Mouse (Mus musculus) limb, embryonic 15.5 days (tissue): ENCODE measurements around the gene Amigo3. TPM values are rescaled to one million over a fixed set of nuclear protein-coding genes. Genes with fewer than 3 reads are reported as not detected.

Source experiments
- ATAC-seq: fragments of 200-750 bp; cut with Nextera tagmentation; 2 replicates; pipeline ENCODE4 v1.8.0; 2017; ENCODE audit warnings: low read depth, moderate TSS enrichment; ENCODE audit not compliant: insufficient number of reproducible peaks, low FRiP score, low TSS enrichment
- H3K27ac ChIP-seq: fragments of 300-500 bp; sonication (generic); 2 replicates; pipeline ENCODE4 v1.5.1; 2015; ENCODE audit warnings: moderate library complexity, mild to moderate bottlenecking, inconsistent platforms
- H3K27me3 ChIP-seq: fragments of 300-500 bp; sonication (generic); 2 replicates; pipeline ENCODE4 v1.6.1; 2015; ENCODE audit warnings: inconsistent platforms
- H3K36me3 ChIP-seq: fragments of 300-500 bp; sonication (generic); 2 replicates; pipeline ENCODE4 v1.6.1; 2015; ENCODE audit warnings: inconsistent platforms
- H3K4me1 ChIP-seq: fragments of 300-500 bp; sonication (generic); 2 replicates; pipeline ENCODE4 v1.6.1; 2015; ENCODE audit warnings: inconsistent platforms
- H3K4me2 ChIP-seq: fragments of 300-500 bp; sonication (generic); 2 replicates; pipeline ENCODE4 v1.6.1; 2015; ENCODE audit warnings: mild to moderate bottlenecking, inconsistent platforms
- H3K4me3 ChIP-seq: fragments of 300-500 bp; sonication (generic); 2 replicates; pipeline ENCODE4 v1.5.1; 2015; ENCODE audit warnings: mild to moderate bottlenecking, inconsistent platforms
- H3K9ac ChIP-seq: fragments of 300-500 bp; sonication (generic); 2 replicates; pipeline ENCODE4 v1.6.1; 2015; ENCODE audit warnings: inconsistent platforms
- H3K9me3 ChIP-seq: fragments of 300-500 bp; sonication (generic); 2 replicates; pipeline ENCODE4 v1.6.1; 2016; ENCODE audit warnings: inconsistent platforms
- WGBS: fragments of 180-500 bp; shearing (Covaris S2); methylation state at CpG from one replicate; pipeline ENCODE4 v1.1.7; 2015; 5-methylcytosine and 5-hydroxymethylcytosine counted together
- microRNA-seq: library from miRNA; unstranded; fragments of <30 nt; microRNA quantifications from one replicate; pipeline ENCODE4, GENCODE M21; 2016
- polyA plus RNA-seq: library from polyadenylated mRNA; unstranded; fragments of >200 nt; fragmentation: Nextera tagmentation; extraction: Ambion mirVana; gene quantifications from 2 replicates; pipeline ENCODE4 v1.2.1, GENCODE M21; 2015

Amigo3 gene
- polyA plus RNA-seq, 1 experiment from 2014 or later = 4.4 TPM

DNA sequence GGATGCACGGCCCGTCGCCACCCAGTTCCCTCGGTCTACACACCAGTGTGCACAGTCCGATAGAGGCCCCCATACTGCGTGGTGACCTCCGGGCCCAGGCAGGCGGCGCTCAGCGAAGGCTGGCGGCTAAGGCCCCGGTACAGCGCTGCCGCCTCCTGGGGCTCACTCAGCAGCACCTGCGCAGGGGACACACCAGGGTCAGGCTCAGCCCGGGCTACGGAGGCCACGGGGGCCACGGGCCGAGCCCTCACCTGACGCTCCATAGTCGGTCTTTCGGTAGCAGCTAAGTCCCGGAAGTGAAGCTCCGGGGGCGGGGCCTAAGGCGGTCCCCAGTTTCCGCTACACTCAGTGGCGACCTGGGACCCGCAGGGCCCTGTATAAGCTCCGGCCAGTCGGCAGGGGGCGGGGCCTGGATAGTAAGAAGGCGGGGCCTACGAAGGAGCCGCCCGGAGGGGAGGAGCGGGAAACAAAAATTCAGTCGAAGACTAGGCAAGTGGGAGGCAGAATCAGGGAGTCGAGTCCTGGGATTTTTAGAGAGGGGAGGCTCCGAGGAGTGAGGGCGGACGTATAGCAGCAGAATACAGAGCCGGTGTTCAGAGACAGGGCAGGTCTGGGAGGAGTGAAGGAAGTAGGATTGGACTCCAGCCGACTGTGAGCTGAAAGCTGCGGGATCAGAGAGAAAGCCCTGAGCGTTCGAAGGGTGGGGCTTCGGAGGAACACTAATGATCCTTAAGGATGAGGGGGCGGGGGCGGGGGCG, 41.4 kb downstream of the Amigo3 start, which contains the start of gene Apeh:
Apeh (minus strand) TSS at position 423 of the 758 bp plus-strand sequence.
- peak; percentile 85 for ATAC-seq
- H3K4me2 ChIP-seq = peak within 1 kb of the TSS; percentile 98
- peaks cover 36% of the 10 kb centered on the region for H3K36me3 ChIP-seq
- H3K9me3 ChIP-seq = no peaks in the 10 kb centered on the region
- H3K9ac ChIP-seq = peak within 1 kb of the TSS; percentile 51
- WGBS = under 1% methylated on average over 52 of the region's 52 CpGs
- H3K4me1 ChIP-seq = peaks cover 28% of the 10 kb centered on the region
- H3K27me3 ChIP-seq = no peaks in the 10 kb centered on the region
- H3K27ac ChIP-seq = peak within 1 kb of the TSS; percentile 86
- H3K4me3 ChIP-seq = peak within 1 kb of the TSS; percentile 66

DNA sequence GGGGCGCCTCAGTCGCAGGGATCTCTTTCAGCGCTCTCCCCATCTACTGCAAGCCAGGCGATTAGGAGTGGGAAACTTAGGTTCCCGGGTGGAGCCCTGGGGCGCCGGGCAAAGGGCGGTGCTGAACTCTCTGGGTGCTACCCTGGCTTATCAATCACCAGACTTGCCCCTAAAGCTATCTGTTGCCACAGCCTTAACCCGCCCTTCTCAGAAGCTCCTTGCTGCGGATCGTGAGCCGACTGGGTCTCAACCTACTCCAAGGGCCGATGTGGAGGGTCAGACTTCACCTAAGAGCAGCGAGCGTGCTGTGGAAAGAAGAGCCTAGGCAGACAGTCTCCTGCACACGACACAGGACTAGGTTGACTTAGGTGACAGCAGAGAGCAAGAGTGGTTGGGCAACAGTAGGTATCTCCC, 42.0 kb downstream of the Amigo3 start:
- Histone ChIP-seq H3K27me3 (no peaks in the 10 kb centered on the region), H3K9me3 (no peaks in the 10 kb centered on the region), H3K36me3 (peaks cover 29% of the 10 kb centered on the region), H3K27ac (peak overlapping the region; percentile 86), H3K4me2 (peak overlapping the region; percentile 98), H3K4me3 (peak overlapping the region; percentile 66), H3K4me1 (peaks cover 28% of the 10 kb centered on the region), H3K9ac (peak overlapping the region; percentile 51; the same call in 1 of the 2 replicates)
- WGBS = under 1% methylated on average over 16 of the region's 16 CpGs
- no peak for ATAC-seq

DNA sequence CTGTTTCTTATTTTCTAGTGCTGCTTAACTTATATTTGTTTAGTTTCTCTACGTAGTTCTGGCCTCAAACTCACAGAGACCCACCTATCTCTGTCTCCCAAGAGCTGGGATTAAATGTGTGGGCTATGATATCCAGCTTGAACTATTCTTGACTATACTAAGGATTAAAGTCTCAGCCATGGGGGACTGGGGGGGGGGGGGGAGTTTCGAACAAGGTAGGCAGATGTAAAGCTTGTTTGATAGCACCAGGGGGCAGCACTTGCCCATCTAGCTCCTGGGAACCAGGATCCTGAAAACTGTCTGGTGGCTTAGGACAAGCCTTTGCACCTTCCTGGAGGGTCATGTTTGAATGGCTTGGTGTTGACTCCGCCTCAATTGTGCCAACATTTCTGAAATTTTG, 42.6 kb downstream of the Amigo3 start:
- Histone ChIP-seq H3K27me3 (no peaks in the 10 kb centered on the region), H3K9ac (0 out of 2 replicates have a peak overlapping the region, but pooled peaks have one; percentile 51), H3K4me2 (peak overlapping the region; percentile 98), H3K27ac (peak overlapping the region; percentile 86; the same call in 1 of the 2 replicates), H3K4me1 (peaks cover 28% of the 10 kb centered on the region), H3K9me3 (no peaks in the 10 kb centered on the region), H3K36me3 (peaks cover 24% of the 10 kb centered on the region), H3K4me3 (peak overlapping the region; percentile 66)
- WGBS = 10% methylated on average over 3 of the region's 3 CpGs
- no peak for ATAC-seq

DNA sequence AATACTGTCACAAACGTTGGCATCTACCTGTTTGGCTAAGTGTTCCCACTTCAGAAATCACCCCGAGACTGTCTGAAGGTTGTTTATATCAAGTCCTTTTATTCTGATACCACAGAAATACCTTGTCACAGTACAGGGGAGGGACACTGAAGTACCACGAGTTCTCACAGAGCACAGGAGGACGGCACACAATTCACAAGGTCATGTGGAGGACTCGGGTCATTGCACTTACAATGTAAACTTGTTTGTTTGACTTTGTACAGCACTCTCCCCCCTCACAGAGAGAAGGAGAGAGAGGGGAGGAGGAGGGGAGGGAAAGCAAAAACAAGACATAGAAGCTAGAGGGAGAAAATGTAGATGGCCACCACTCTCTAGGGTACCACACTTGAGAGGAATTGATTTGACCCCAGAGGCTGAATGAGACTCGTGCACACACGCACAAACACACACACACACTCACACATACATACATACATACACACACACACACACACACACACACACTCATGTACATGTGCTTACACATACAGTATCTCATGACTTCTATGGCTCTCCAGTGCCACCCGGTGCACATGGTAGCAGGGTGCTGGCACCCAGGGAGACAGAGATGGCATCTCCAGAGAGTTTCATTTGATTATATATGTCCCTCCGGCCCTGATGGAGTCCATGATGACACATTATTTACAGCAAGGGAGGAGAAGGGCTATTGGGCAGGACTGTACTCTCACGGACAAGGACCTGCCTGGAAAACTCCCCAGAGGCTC, 43.2 kb downstream of the Amigo3 start:
- H3K9ac ChIP-seq = no peak overlapping the region
- WGBS = 66% methylated on average over 10 of the region's 10 CpGs
- no peak for ATAC-seq
- no peaks in the 10 kb centered on the region for H3K9me3 ChIP-seq
- H3K4me1 ChIP-seq = peaks cover 28% of the 10 kb centered on the region
- peaks cover 18% of the 10 kb centered on the region for H3K36me3 ChIP-seq
- no peaks in the 10 kb centered on the region for H3K27me3 ChIP-seq
- no peak overlapping the region for H3K4me2 ChIP-seq
- H3K4me3 ChIP-seq = no peak overlapping the region
- H3K27ac ChIP-seq = no peak overlapping the region

DNA sequence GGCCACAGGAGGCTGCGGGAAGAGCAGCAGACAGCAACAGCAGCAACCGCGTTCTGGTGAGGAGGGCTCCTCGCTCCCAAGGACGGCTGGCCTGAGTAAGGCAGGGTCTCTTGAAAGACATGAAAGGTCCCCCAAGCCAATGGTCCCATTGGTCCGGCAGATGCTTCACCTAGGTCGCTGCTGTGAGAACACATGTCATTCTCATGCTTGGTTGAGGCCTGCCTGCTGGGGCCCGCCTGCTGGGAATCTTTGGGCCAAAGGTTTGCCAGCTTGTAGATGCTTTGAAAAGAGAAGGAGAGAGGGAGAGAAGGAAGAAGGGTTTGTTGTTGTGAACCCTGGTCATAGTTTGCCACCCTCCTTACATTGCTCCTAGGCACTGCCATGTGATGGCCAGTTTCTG, 46.7 kb downstream of the Amigo3 start:
- Histone ChIP-seq H3K9me3 (no peaks in the 10 kb centered on the region), H3K36me3 (no peaks in the 10 kb centered on the region), H3K4me1 (peaks cover 20% of the 10 kb centered on the region), H3K27me3 (no peaks in the 10 kb centered on the region), H3K27ac (no peak overlapping the region), H3K4me2 (no peak overlapping the region), H3K9ac (no peak overlapping the region), H3K4me3 (no peak overlapping the region)
- WGBS = 82% methylated on average over 8 of the region's 8 CpGs
- ATAC-seq = no peak

DNA sequence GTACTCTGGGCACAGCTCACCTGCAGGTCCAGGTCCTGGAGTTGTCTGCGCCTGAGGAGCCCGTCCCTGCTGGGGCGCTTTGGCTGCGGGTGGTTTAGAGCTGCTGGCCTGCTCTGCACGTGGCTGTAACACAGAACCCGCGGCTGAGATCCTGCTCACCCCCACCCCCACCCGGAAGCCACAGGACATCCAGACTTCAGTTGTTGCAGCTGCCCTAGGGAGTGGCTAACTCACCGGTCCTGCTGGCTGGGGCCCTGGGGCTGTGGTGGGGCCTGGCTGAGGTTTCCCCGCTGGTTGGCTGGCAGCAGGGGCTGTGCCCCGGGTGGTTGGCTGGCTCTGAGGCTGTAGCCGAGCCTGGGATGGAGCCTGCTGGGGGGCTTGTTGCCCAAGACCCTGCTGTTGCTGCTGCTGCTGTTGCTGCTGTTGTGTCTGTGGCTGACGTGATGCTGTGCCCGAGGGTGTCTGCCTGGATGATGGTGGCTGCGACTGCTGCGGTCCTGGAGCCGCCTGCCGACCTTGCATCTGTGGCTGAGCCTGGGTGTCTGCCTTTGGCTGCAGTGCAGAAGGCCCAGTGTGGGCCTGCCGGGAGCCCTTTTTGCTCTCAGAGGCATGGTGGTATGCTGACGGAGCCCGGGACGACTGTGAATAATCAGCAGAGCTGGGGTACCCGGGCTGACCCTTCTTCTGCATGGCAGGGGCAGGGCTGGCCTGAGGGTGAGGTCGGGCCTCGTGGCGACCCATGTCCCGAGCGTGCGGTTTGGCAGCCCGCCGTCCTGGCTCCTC, 52.0 kb downstream of the Amigo3 start:
- peak overlapping the region; percentile 8 for H3K4me3 ChIP-seq
- peak overlapping the region; percentile 70 for H3K27ac ChIP-seq
- peaks cover 23% of the 10 kb centered on the region for H3K4me1 ChIP-seq
- no peaks in the 10 kb centered on the region for H3K9me3 ChIP-seq
- peak overlapping the region; percentile 15; the same call in 1 of the 2 replicates for H3K9ac ChIP-seq
- H3K36me3 ChIP-seq = no peaks in the 10 kb centered on the region
- peak; percentile 16; the same call in 1 of the 2 replicates for ATAC-seq
- peak overlapping the region; percentile 30 for H3K4me2 ChIP-seq
- no peaks in the 10 kb centered on the region for H3K27me3 ChIP-seq
- 29% methylated on average over 31 of the region's 31 CpGs for WGBS

Small RNAs within 50 kb of the gene (microRNA-seq; reads per million reads assigned to microRNA genes)
- gene Gm47303 (not detected), gene Mir7088 (not detected)

Other genes starting within 250 kb of the Amigo3 start
- 71.7 and 72.2 TPM in 2 replicates for gene Rbm6, start 179.9 kb upstream of the Amigo3 start, polyA plus RNA-seq
- 15.9 and 16.9 TPM in 2 replicates for gene Mon1a, start 165.0 kb upstream of the Amigo3 start, polyA plus RNA-seq
- 7.0 and 10.3 TPM in 2 replicates for gene Mst1r, start 146.3 kb upstream of the Amigo3 start, polyA plus RNA-seq
- gene Actl11, start 124.7 kb upstream of the Amigo3 start, polyA plus RNA-seq = not detected in 2 replicates
- 5.8 and 6.7 TPM in 2 replicates for gene Camkv, start 117.5 kb upstream of the Amigo3 start, polyA plus RNA-seq
- 16.1 and 19.5 TPM in 2 replicates for gene Traip, start 103.0 kb upstream of the Amigo3 start, polyA plus RNA-seq
- 22.7 and 24.9 TPM in 2 replicates for gene Uba7, start 77.7 kb upstream of the Amigo3 start, polyA plus RNA-seq
- 6.9 and 7.4 TPM in 2 replicates for gene Gm20661, start 70.1 kb upstream of the Amigo3 start, polyA plus RNA-seq
- gene Inka1, start 67.3 kb upstream of the Amigo3 start, polyA plus RNA-seq = 97.7 and 99.9 TPM in 2 replicates
- 10.7 and 11.9 TPM in 2 replicates for gene Cdhr4, start 60.7 kb upstream of the Amigo3 start, polyA plus RNA-seq
- gene Gm20662, start 56.8 kb upstream of the Amigo3 start, polyA plus RNA-seq = 0.10 and 0.51 TPM in 2 replicates
- 56.0 and 64.3 TPM in 2 replicates for gene Ip6k1, start 50.7 kb upstream of the Amigo3 start, polyA plus RNA-seq
- gene Gmppb, start 3.9 kb upstream of the Amigo3 start, polyA plus RNA-seq = 46.7 and 52.4 TPM in 2 replicates
- 2.2 and 3.5 TPM in 2 replicates for gene Mst1, start 27.3 kb downstream of the Amigo3 start, polyA plus RNA-seq
- gene Rnf123, start 30.2 kb downstream of the Amigo3 start, polyA plus RNA-seq = 25.5 and 30.4 TPM in 2 replicates
- gene Apeh, start 41.4 kb downstream of the Amigo3 start, polyA plus RNA-seq = 41.8 and 45.4 TPM in 2 replicates
- gene Bsn, start 137.2 kb downstream of the Amigo3 start, polyA plus RNA-seq = 0.76 and 0.82 TPM in 2 replicates
- 86.6 and 107 TPM in 2 replicates for gene Dag1, start 210.8 kb downstream of the Amigo3 start, polyA plus RNA-seq
- 35.5 and 43.8 TPM in 2 replicates for gene Nicn1, start 237.3 kb downstream of the Amigo3 start, polyA plus RNA-seq
- 8.3 and 9.5 TPM in 2 replicates for gene Amt, start 243.7 kb downstream of the Amigo3 start, polyA plus RNA-seq